Mouse (Mus musculus): ENCODE measurements around the gene Sypl. TPM values are rescaled to one million over a fixed set of nuclear protein-coding genes. Genes with fewer than 3 reads are reported as not detected.

The Sypl gene
- polyA plus RNA-seq, 1 experiment from 2014 or later, result 38.7 TPM

- no peaks in the 10 kb centered on the region for H3K36me3 ChIP-seq (ENCODE audit: control insufficient read depth, insufficient read depth, low read length)
- peak overlapping the region; percentile 77 for H3K4me3 ChIP-seq (ENCODE audit: low read depth, low read length)
- peak overlapping the region; percentile 94 for H3K27ac ChIP-seq (ENCODE audit: low read depth, low read length)
- H3K4me1 ChIP-seq (ENCODE audit: control insufficient read depth, insufficient read depth, low read length), result peaks cover 12% of the 10 kb centered on the region
- peak overlapping the region; percentile 89 for H3K4me2 ChIP-seq (ENCODE audit: low read depth, low read length)
- no peaks in the 10 kb centered on the region for H3K27me3 ChIP-seq (ENCODE audit: control insufficient read depth, insufficient read depth, low read length)
- ATAC-seq (ENCODE audit: low read depth), result peak; percentile 76; the same call in 1 of the 2 replicates
- WGBS, result under 1% methylated on average over 71 of the region's 71 CpGs
- peak overlapping the region; percentile 78 for H3K9ac ChIP-seq (replicated peaks; ENCODE audit: low read depth, low read length)
- H3K9me3 ChIP-seq (ENCODE audit: control insufficient read depth, low read length), result no peaks in the 10 kb centered on the region
Observed at GRCm38 (mm10) chr12:32954216-32955021, 728 bp downstream of the Sypl start.

GRCm38 (mm10) chr12:32955037-32955436, 1.3 kb downstream of the Sypl start:
- peaks cover 12% of the 10 kb centered on the region for H3K4me1 ChIP-seq (ENCODE audit: control insufficient read depth, insufficient read depth, low read length)
- peak overlapping the region; percentile 78; the same call in 1 of the 2 replicates for H3K9ac ChIP-seq (replicated peaks; ENCODE audit: low read depth, low read length)
- no peaks in the 10 kb centered on the region for H3K27me3 ChIP-seq (ENCODE audit: control insufficient read depth, insufficient read depth, low read length)
- no peaks in the 10 kb centered on the region for H3K9me3 ChIP-seq (ENCODE audit: control insufficient read depth, low read length)
- peak overlapping the region; percentile 89 for H3K4me2 ChIP-seq (ENCODE audit: low read depth, low read length)
- peak overlapping the region; percentile 77 for H3K4me3 ChIP-seq (ENCODE audit: low read depth, low read length)
- no peak for ATAC-seq (ENCODE audit: low read depth)
- H3K27ac ChIP-seq (ENCODE audit: low read depth, low read length), result no peak overlapping the region
- 5% methylated on average over 8 of the region's 8 CpGs for WGBS
- H3K36me3 ChIP-seq (ENCODE audit: control insufficient read depth, insufficient read depth, low read length), result no peaks in the 10 kb centered on the region

- H3K27ac ChIP-seq (ENCODE audit: low read depth, low read length), result no peak overlapping the region
- no peak overlapping the region for H3K4me2 ChIP-seq (ENCODE audit: low read depth, low read length)
- H3K36me3 ChIP-seq (ENCODE audit: control insufficient read depth, insufficient read depth, low read length), result no peaks in the 10 kb centered on the region
- H3K9ac ChIP-seq (replicated peaks; ENCODE audit: low read depth, low read length), result no peak overlapping the region
- no peak for ATAC-seq (ENCODE audit: low read depth)
- 83% methylated on average over 2 of the region's 2 CpGs for WGBS
- H3K4me1 ChIP-seq (ENCODE audit: control insufficient read depth, insufficient read depth, low read length), result peaks cover 12% of the 10 kb centered on the region
- H3K4me3 ChIP-seq (ENCODE audit: low read depth, low read length), result no peak overlapping the region
- H3K9me3 ChIP-seq (ENCODE audit: control insufficient read depth, low read length), result no peaks in the 10 kb centered on the region
- no peaks in the 10 kb centered on the region for H3K27me3 ChIP-seq (ENCODE audit: control insufficient read depth, insufficient read depth, low read length)
Observed at GRCm38 (mm10) chr12:32957211-32957610, 3.5 kb downstream of the Sypl start.

DNA sequence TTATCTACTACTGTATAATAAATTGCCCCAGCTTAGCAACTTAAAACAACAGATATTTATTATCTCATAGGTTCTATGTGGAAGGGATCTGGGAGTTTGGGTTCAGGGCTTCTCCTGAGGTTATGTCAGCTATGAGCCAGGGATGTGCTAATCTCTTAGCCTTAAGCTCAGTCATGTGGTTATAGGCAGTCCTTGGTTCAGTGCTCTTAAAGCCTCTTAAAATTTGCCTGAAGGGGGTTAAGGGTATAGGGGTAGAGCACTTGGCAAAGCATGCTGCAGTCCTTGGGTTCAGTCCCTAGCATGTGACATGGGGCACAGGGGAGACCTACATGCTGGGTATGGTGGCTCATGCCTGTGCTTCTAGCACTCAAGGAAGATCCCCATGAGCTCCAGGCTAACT, 8.4 kb downstream of the Sypl start:
- no peaks in the 10 kb centered on the region for H3K9me3 ChIP-seq (ENCODE audit: control insufficient read depth, low read length)
- no peaks in the 10 kb centered on the region for H3K4me1 ChIP-seq (ENCODE audit: control insufficient read depth, insufficient read depth, low read length)
- no peak overlapping the region for H3K4me3 ChIP-seq (ENCODE audit: low read depth, low read length)
- no peak overlapping the region for H3K27ac ChIP-seq (ENCODE audit: low read depth, low read length)
- no peak overlapping the region for H3K4me2 ChIP-seq (ENCODE audit: low read depth, low read length)
- no peak for ATAC-seq (ENCODE audit: low read depth)
- H3K9ac ChIP-seq (replicated peaks; ENCODE audit: low read depth, low read length), result no peak overlapping the region
- H3K27me3 ChIP-seq (ENCODE audit: control insufficient read depth, insufficient read depth, low read length), result no peaks in the 10 kb centered on the region
- H3K36me3 ChIP-seq (ENCODE audit: control insufficient read depth, insufficient read depth, low read length), result no peaks in the 10 kb centered on the region

DNA sequence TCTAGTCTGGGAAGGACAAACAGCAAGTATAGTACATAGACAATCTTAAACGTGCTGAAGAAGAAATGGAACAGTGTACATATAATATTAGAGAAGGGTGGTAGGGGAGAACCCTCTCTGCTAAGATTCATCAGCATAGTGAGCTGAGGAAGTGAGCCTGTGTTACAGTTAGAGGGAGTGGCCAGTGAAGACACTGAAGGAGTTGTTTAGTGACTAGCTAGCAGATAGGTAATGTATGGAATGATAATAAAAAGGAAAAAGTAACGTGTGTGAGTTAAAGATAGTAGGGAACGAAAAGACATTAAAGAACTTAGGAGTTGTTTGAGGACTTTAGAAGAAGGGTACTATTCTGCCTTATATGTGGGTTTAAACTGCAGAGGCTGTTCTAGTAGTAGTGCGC, 10.2 kb downstream of the Sypl start:
- Histone ChIP-seq H3K36me3 (ENCODE audit: control insufficient read depth, insufficient read depth, low read length) (peaks cover 4% of the 10 kb centered on the region; the same call in 1 of the 2 replicates), H3K9ac (replicated peaks; ENCODE audit: low read depth, low read length) (no peak overlapping the region), H3K4me1 (ENCODE audit: control insufficient read depth, insufficient read depth, low read length) (no peaks in the 10 kb centered on the region), H3K4me3 (ENCODE audit: low read depth, low read length) (no peak overlapping the region), H3K27ac (ENCODE audit: low read depth, low read length) (no peak overlapping the region), H3K9me3 (ENCODE audit: control insufficient read depth, low read length) (no peaks in the 10 kb centered on the region), H3K27me3 (ENCODE audit: control insufficient read depth, insufficient read depth, low read length) (no peaks in the 10 kb centered on the region), H3K4me2 (ENCODE audit: low read depth, low read length) (no peak overlapping the region)
- WGBS, result 91% methylated on average over 4 of the region's 4 CpGs
- no peak for ATAC-seq (ENCODE audit: low read depth)

- ATAC-seq (ENCODE audit: low read depth), result no peak
- WGBS, result 89% methylated on average over 1 of the region's 1 CpGs
- Histone ChIP-seq H3K4me3 (ENCODE audit: low read depth, low read length) (no peak overlapping the region), H3K4me1 (ENCODE audit: control insufficient read depth, insufficient read depth, low read length) (no peaks in the 10 kb centered on the region), H3K4me2 (ENCODE audit: low read depth, low read length) (no peak overlapping the region), H3K27ac (ENCODE audit: low read depth, low read length) (no peak overlapping the region), H3K9me3 (ENCODE audit: control insufficient read depth, low read length) (no peaks in the 10 kb centered on the region), H3K36me3 (ENCODE audit: control insufficient read depth, insufficient read depth, low read length) (peaks cover 8% of the 10 kb centered on the region), H3K9ac (replicated peaks; ENCODE audit: low read depth, low read length) (no peak overlapping the region), H3K27me3 (ENCODE audit: control insufficient read depth, insufficient read depth, low read length) (no peaks in the 10 kb centered on the region)
Observed at GRCm38 (mm10) chr12:32972287-32972686, 18.6 kb downstream of the Sypl start.

DNA sequence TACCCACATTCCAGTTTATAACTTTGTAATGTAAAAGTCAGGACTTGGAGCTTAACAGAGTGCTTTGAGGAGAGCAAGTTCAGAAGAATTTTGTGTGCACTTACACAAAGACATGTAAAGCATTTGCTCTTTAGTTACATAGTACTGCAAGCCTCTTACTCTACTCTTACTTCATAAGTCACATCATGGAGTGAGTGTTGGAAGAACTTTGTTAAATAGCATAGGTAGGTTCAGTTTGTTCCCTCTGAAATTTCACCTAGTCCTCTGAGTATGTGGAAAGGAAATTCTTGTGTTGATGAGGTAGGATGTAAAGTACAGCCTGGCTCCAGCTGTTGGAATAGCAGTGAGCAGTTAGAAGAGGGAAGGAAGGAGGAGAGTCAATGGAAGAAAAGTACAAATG, 21.2 kb downstream of the Sypl start:
- Histone ChIP-seq H3K9me3 (ENCODE audit: control insufficient read depth, low read length) (no peaks in the 10 kb centered on the region), H3K9ac (replicated peaks; ENCODE audit: low read depth, low read length) (no peak overlapping the region), H3K27ac (ENCODE audit: low read depth, low read length) (no peak overlapping the region), H3K4me3 (ENCODE audit: low read depth, low read length) (no peak overlapping the region), H3K36me3 (ENCODE audit: control insufficient read depth, insufficient read depth, low read length) (peaks cover 2% of the 10 kb centered on the region; the same call in 1 of the 2 replicates), H3K4me2 (ENCODE audit: low read depth, low read length) (no peak overlapping the region), H3K27me3 (ENCODE audit: control insufficient read depth, insufficient read depth, low read length) (no peaks in the 10 kb centered on the region), H3K4me1 (ENCODE audit: control insufficient read depth, insufficient read depth, low read length) (no peaks in the 10 kb centered on the region)
- no peak for ATAC-seq (ENCODE audit: low read depth)

DNA sequence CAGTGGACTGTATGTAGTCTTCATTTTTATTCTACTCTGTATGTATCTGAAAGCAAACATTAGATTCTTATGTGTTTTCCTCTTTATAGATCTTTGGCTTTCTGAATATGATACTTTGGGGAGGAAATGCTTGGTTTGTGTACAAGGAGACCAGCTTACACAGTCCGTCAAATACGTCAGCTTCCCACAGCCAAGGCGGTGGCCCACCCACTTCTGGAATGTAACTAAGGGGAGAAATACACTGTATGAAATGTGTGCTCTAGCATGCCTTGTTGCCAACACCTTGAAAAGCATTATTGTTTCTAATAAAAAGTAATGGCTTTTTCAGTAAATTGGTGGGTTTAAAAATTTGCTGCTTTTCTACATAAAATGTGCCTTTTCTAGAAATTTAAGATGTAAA, 21.8 kb downstream of the Sypl start:
- 92% methylated on average over 3 of the region's 3 CpGs for WGBS
- no peaks in the 10 kb centered on the region for H3K36me3 ChIP-seq (ENCODE audit: control insufficient read depth, insufficient read depth, low read length)
- H3K9me3 ChIP-seq (ENCODE audit: control insufficient read depth, low read length), result no peaks in the 10 kb centered on the region
- H3K4me3 ChIP-seq (ENCODE audit: low read depth, low read length), result no peak overlapping the region
- no peaks in the 10 kb centered on the region for H3K4me1 ChIP-seq (ENCODE audit: control insufficient read depth, insufficient read depth, low read length)
- no peak overlapping the region for H3K4me2 ChIP-seq (ENCODE audit: low read depth, low read length)
- no peak overlapping the region for H3K27ac ChIP-seq (ENCODE audit: low read depth, low read length)
- no peak overlapping the region for H3K9ac ChIP-seq (replicated peaks; ENCODE audit: low read depth, low read length)
- no peak for ATAC-seq (ENCODE audit: low read depth)
- no peaks in the 10 kb centered on the region for H3K27me3 ChIP-seq (ENCODE audit: control insufficient read depth, insufficient read depth, low read length)

- Histone ChIP-seq H3K4me3 (ENCODE audit: low read depth, low read length) (no peak overlapping the region), H3K4me1 (ENCODE audit: control insufficient read depth, insufficient read depth, low read length) (no peaks in the 10 kb centered on the region), H3K27ac (ENCODE audit: low read depth, low read length) (no peak overlapping the region), H3K4me2 (ENCODE audit: low read depth, low read length) (no peak overlapping the region), H3K27me3 (ENCODE audit: control insufficient read depth, insufficient read depth, low read length) (no peaks in the 10 kb centered on the region), H3K9ac (replicated peaks; ENCODE audit: low read depth, low read length) (no peak overlapping the region), H3K36me3 (ENCODE audit: control insufficient read depth, insufficient read depth, low read length) (no peaks in the 10 kb centered on the region), H3K9me3 (ENCODE audit: control insufficient read depth, low read length) (no peaks in the 10 kb centered on the region)
- 100% methylated on average over 1 of the region's 1 CpGs for WGBS
- ATAC-seq (ENCODE audit: low read depth), result no peak
Observed at GRCm38 (mm10) chr12:32982631-32983030, 28.9 kb downstream of the Sypl start.

All from neural tube, embryonic 14.5 days (tissue).